Mouse (Mus musculus): ENCODE data around the gene Hoxa10.

- TF ChIP-seq CTCF (IDR thresholded peaks at IDR 0.05; ENCODE audit: borderline replicate concordance, insufficient read depth, low read length) (no peak), POLR2A (IDR thresholded peaks at IDR 0.05; ENCODE audit: low read depth, low read length) (no peak)
Measured at GRCm38 (mm10) chr6:52206882-52207683, 33.6 kb downstream of the Hoxa10 start.

Data from embryonic fibroblast, embryonic 13.5 days (primary cell).